Comparison of ENCODE assay signal across 15 mouse cellular contexts in the genomic region with DNA sequence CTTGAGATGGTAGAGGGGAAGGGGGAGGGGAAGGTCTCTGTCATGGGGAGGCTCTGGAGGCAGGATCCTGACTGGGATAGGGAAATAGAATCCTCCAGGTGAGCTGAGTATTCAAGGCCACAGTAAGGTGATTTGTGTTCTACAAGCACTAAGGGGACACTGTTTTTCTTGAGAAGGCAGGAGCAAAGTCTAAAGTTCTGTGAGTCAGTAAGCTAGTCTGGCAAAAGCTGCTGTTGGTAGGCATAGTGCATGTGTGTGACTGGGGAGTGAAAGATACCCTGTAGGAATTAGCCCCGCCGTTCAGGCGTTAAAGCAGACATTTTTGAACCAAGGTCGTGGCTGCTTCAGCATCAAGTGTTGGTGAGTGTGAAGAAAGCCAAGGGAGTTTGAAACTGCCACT. TPM values are rescaled to one million over a fixed set of nuclear protein-coding genes. Genes with fewer than 3 reads are reported as not detected.
"Had no signal": no experiment of that assay in that cellular context is flagged by ENCODE, and none has a peak within 500 bp of the region (broad histone marks: within the 10 kb centered on the region; RNA-seq: fewer than 3 reads in every experiment).

No protein-coding gene starts in this region.

RNA-seq across cellular contexts. Expression of a gene that starts 23.2 kb away (rescaled TPM):
- polyA plus RNA-seq: lung, adult 2 months; lung, embryonic 15.5 days; lung, postnatal 0 days; macrophage; midbrain, embryonic 11.5 days; midbrain, embryonic 13.5 days; midbrain, embryonic 15.5 days; midbrain, postnatal 0 days; neural tube, embryonic 12.5 days; neural tube, embryonic 14.5 days; spleen, adult 2 months; stomach, embryonic 15.5 days; stomach, postnatal 0 days; thymus, adult 2 months; urinary bladder, adult 2 months had no signal

RNA-seq across cellular contexts. Expression of a gene that starts 32.6 kb away (rescaled TPM):
- polyA plus RNA-seq: lung, adult 2 months; lung, embryonic 15.5 days; lung, postnatal 0 days; macrophage; midbrain, embryonic 11.5 days; midbrain, embryonic 13.5 days; midbrain, embryonic 15.5 days; midbrain, postnatal 0 days; neural tube, embryonic 12.5 days; neural tube, embryonic 14.5 days; spleen, adult 2 months; stomach, embryonic 15.5 days; stomach, postnatal 0 days; thymus, adult 2 months; urinary bladder, adult 2 months had no signal
